9 mouse cellular contexts compared by ENCODE assay signal in the genomic region with DNA sequence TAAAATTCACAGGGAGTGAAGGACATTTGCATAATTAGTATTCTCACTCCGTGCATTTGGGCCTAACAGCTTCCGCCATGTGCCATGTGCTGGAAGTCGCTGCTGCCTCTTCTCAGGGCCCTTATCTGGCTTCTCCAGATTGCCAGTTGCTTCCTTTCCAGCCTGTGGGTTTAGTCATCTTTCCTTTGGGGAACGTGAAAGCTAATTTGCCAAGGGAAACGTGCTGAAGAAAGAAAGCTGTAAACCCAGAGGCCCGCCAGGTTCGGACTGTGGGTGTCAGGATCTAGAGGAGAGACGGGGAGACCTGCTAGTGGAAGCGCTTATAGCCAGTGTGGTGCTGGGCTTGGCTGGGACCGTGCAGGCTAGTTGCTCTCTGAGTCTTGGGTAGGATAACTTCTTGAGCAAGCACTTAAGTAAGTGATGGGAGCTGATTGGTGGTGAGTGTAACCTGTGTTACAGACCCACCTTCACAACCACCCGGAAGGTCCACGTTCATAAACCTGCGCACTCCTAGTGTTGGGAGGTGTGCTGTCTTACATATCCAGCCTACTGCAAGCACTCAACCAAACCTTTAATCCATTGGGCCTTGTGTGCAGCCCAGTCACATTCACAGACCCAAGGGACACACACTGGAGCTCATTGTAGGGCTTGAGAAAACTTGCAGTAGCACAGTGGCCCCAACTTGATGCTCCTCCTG. TPM values are rescaled to one million over a fixed set of nuclear protein-coding genes. Genes with fewer than 3 reads are reported as not detected.
DNase-seq lines count a peak whose midpoint lies in the region; ATAC-seq lines count a peak whose summit lies in the region.
"Had no signal": no experiment of that assay in that cellular context is flagged by ENCODE, and none has a peak within 500 bp of the region (broad histone marks: within the 10 kb centered on the region; RNA-seq: fewer than 3 reads in every experiment).

No protein-coding gene starts in this region.

- no peak overlapping the region for H3K4me3 ChIP-seq in neural tube, embryonic 12.5 days
- no peak overlapping the region for H3K4me3 ChIP-seq in hindbrain, embryonic 15.5 days
- no peak overlapping the region for H3K4me3 ChIP-seq in neural tube, embryonic 15.5 days (replicated peaks)

- H3K4me2 ChIP-seq in neural tube, embryonic 12.5 days (replicated peaks): no peak overlapping the region
- no peak overlapping the region for H3K4me2 ChIP-seq in hindbrain, embryonic 15.5 days
- H3K4me2 ChIP-seq in neural tube, embryonic 15.5 days: no peak overlapping the region

- H3K4me1 ChIP-seq in neural tube, embryonic 12.5 days: no peaks in the 10 kb centered on the region
- H3K4me1 ChIP-seq in hindbrain, embryonic 15.5 days (replicated peaks): peaks cover 11% of the 10 kb centered on the region
- H3K4me1 ChIP-seq in neural tube, embryonic 15.5 days: peaks cover 10% of the 10 kb centered on the region

- no peak overlapping the region for H3K27ac ChIP-seq in neural tube, embryonic 12.5 days
- no peak overlapping the region for H3K27ac ChIP-seq in hindbrain, embryonic 15.5 days (replicated peaks)
- H3K27ac ChIP-seq in neural tube, embryonic 15.5 days (replicated peaks): peak overlapping the region; percentile 20; the same call in 1 of the 2 replicates

- peak overlapping the region; percentile 17; the same call in 1 of the 2 replicates for H3K9ac ChIP-seq in neural tube, embryonic 12.5 days
- no peak overlapping the region for H3K9ac ChIP-seq in hindbrain, embryonic 15.5 days
- H3K9ac ChIP-seq in neural tube, embryonic 15.5 days (replicated peaks): no peak overlapping the region

- peaks cover 31% of the 10 kb centered on the region for H3K36me3 ChIP-seq in neural tube, embryonic 12.5 days
- H3K36me3 ChIP-seq in hindbrain, embryonic 15.5 days: peaks cover 30% of the 10 kb centered on the region
- peaks cover 39% of the 10 kb centered on the region for H3K36me3 ChIP-seq in neural tube, embryonic 15.5 days

- 71% methylated on average over 13 of the region's 13 CpGs for WGBS in neural tube, embryonic 12.5 days
- WGBS in hindbrain, embryonic 15.5 days: 68% methylated on average over 13 of the region's 13 CpGs
- 67% methylated on average over 13 of the region's 13 CpGs for WGBS in neural tube, embryonic 15.5 days

- no peak for DNase-seq in neural tube, embryonic 10.5 days (ENCODE audit: extremely low spot score, low spot score)
- DNase-seq in urinary bladder, postnatal 4 days (ENCODE audit: low spot score in 2 of 2): no peak
- no peak for DNase-seq in cerebellum, adult 9-11 months
- no peak for DNase-seq in urinary bladder, postnatal 25 days (ENCODE audit: low spot score)

- no peak; the same call in 1 of the 2 replicates for ATAC-seq in neural tube, embryonic 12.5 days (ENCODE audit: low FRiP score, low read depth)
- peak; percentile 58 for ATAC-seq in erythroid progenitor cell, adult 5-6 weeks (replicated peaks; ENCODE audit: low FRiP score, poor library complexity, severe bottlenecking)
- peak; percentile 20 for ATAC-seq in hindbrain, embryonic 15.5 days (ENCODE audit: low FRiP score, low read depth)
- peak; percentile 8; the same call in 1 of the 2 replicates for ATAC-seq in neural tube, embryonic 15.5 days (ENCODE audit: low FRiP score)

- no peaks in the 10 kb centered on the region for H3K27me3 ChIP-seq in neural tube, embryonic 12.5 days (replicated peaks)
- no peaks in the 10 kb centered on the region for H3K27me3 ChIP-seq in hindbrain, embryonic 15.5 days
- no peaks in the 10 kb centered on the region for H3K27me3 ChIP-seq in neural tube, embryonic 15.5 days (replicated peaks)

- H3K9me3 ChIP-seq in neural tube, embryonic 12.5 days: no peaks in the 10 kb centered on the region
- H3K9me3 ChIP-seq in hindbrain, embryonic 15.5 days: no peaks in the 10 kb centered on the region
- H3K9me3 ChIP-seq in neural tube, embryonic 15.5 days (replicated peaks): no peaks in the 10 kb centered on the region

RNA-seq across cellular contexts. Expression of a gene that starts 42.6 kb away (rescaled TPM):
- polyA plus RNA-seq in neural tube, embryonic 12.5 days (2016; fragmentation: Nextera tagmentation; extraction: Ambion mirVana): not detected in 2 replicates
- not detected in 2 replicates for total RNA-seq in erythroid progenitor cell, adult 5-6 weeks (2015; ENCODE audit: low replicate concordance)
- total RNA-seq in erythroid progenitor cell, adult 5-6 weeks (2017; ENCODE audit: low replicate concordance): not detected in 2 replicates
- polyA plus RNA-seq in hindbrain, embryonic 15.5 days (2015; fragmentation: Nextera tagmentation; extraction: Ambion mirVana): not detected in 2 replicates
- polyA plus RNA-seq in neural tube, embryonic 15.5 days (2015; fragmentation: Nextera tagmentation; extraction: Ambion mirVana): not detected in 2 replicates
- total RNA-seq: left cerebral cortex, adult 8-10 months had no signal

RNA-seq across cellular contexts. Expression of a gene that starts 59.1 kb away (rescaled TPM):
- not detected in 2 replicates for polyA plus RNA-seq in neural tube, embryonic 12.5 days (2016; fragmentation: Nextera tagmentation; extraction: Ambion mirVana)
- not detected in 2 replicates for total RNA-seq in erythroid progenitor cell, adult 5-6 weeks (2015; ENCODE audit: low replicate concordance)
- not detected in 2 replicates for total RNA-seq in erythroid progenitor cell, adult 5-6 weeks (2017; ENCODE audit: low replicate concordance)
- polyA plus RNA-seq in hindbrain, embryonic 15.5 days (2015; fragmentation: Nextera tagmentation; extraction: Ambion mirVana): not detected in 2 replicates
- polyA plus RNA-seq in neural tube, embryonic 15.5 days (2015; fragmentation: Nextera tagmentation; extraction: Ambion mirVana): not detected in 2 replicates
- total RNA-seq: left cerebral cortex, adult 8-10 months had no signal
